Mouse (Mus musculus): ENCODE results near the gene Mmd. TPM values are rescaled to one million over a fixed set of nuclear protein-coding genes. Genes with fewer than 3 reads are reported as not detected.
A peak's percentile ranks its signal among the peaks of the same experiment; 100 is the strongest.

The Mmd gene
- polyA plus RNA-seq, 1 experiment from 2014 or later = 63.3 TPM

GRCm38 (mm10) chr11:90283601-90284000 is 34.3 kb downstream of the Mmd start:
- WGBS = 83% methylated on average over 6 of the region's 6 CpGs
- no peak overlapping the region for H3K4me3 ChIP-seq (ENCODE audit: low read depth, low read length)
- DNase-seq (ENCODE audit: low spot score) (no peak), ATAC-seq (no peak)
- H3K4me2 ChIP-seq (ENCODE audit: low read length) = no peak overlapping the region
- H3K36me3 ChIP-seq (ENCODE audit: control insufficient read depth, insufficient read depth, low read length) = no peaks in the 10 kb centered on the region
- H3K27me3 ChIP-seq (replicated peaks; ENCODE audit: control insufficient read depth, insufficient read depth, low read length) = no peaks in the 10 kb centered on the region
- H3K9me3 ChIP-seq (replicated peaks; ENCODE audit: control insufficient read depth, low read length) = no peaks in the 10 kb centered on the region
- no peaks in the 10 kb centered on the region for H3K4me1 ChIP-seq (ENCODE audit: control insufficient read depth, insufficient read depth, low read length)
- no peak overlapping the region for H3K27ac ChIP-seq (ENCODE audit: low read depth, low read length)
- no peak overlapping the region for H3K9ac ChIP-seq (ENCODE audit: low read length)

GRCm38 (mm10) chr11:90284079-90284478 is 34.8 kb downstream of the Mmd start:
- no peak for ATAC-seq
- Histone ChIP-seq H3K27me3 (replicated peaks; ENCODE audit: control insufficient read depth, insufficient read depth, low read length) (no peaks in the 10 kb centered on the region), H3K4me3 (ENCODE audit: low read depth, low read length) (no peak overlapping the region), H3K36me3 (ENCODE audit: control insufficient read depth, insufficient read depth, low read length) (no peaks in the 10 kb centered on the region), H3K27ac (ENCODE audit: low read depth, low read length) (no peak overlapping the region), H3K9me3 (replicated peaks; ENCODE audit: control insufficient read depth, low read length) (no peaks in the 10 kb centered on the region), H3K4me1 (ENCODE audit: control insufficient read depth, insufficient read depth, low read length) (no peaks in the 10 kb centered on the region), H3K9ac (ENCODE audit: low read length) (no peak overlapping the region), H3K4me2 (ENCODE audit: low read length) (no peak overlapping the region)
- 89% methylated on average over 2 of the region's 2 CpGs for WGBS
- DNase-seq (ENCODE audit: low spot score) = no peak

GRCm38 (mm10) chr11:90284623-90285022 is 35.4 kb downstream of the Mmd start:
- Histone ChIP-seq H3K36me3 (ENCODE audit: control insufficient read depth, insufficient read depth, low read length) (no peaks in the 10 kb centered on the region), H3K27me3 (replicated peaks; ENCODE audit: control insufficient read depth, insufficient read depth, low read length) (no peaks in the 10 kb centered on the region), H3K9ac (ENCODE audit: low read length) (no peak overlapping the region), H3K4me1 (ENCODE audit: control insufficient read depth, insufficient read depth, low read length) (no peaks in the 10 kb centered on the region), H3K4me2 (ENCODE audit: low read length) (no peak overlapping the region), H3K4me3 (ENCODE audit: low read depth, low read length) (no peak overlapping the region), H3K27ac (ENCODE audit: low read depth, low read length) (no peak overlapping the region), H3K9me3 (replicated peaks; ENCODE audit: control insufficient read depth, low read length) (no peaks in the 10 kb centered on the region)
- DNase-seq (ENCODE audit: low spot score) (no peak), ATAC-seq (no peak)
- WGBS = 84% methylated on average over 4 of the region's 4 CpGs

- 91% methylated on average over 6 of the region's 6 CpGs for WGBS
- Histone ChIP-seq H3K4me1 (ENCODE audit: control insufficient read depth, insufficient read depth, low read length) (no peaks in the 10 kb centered on the region), H3K27me3 (replicated peaks; ENCODE audit: control insufficient read depth, insufficient read depth, low read length) (no peaks in the 10 kb centered on the region), H3K4me2 (ENCODE audit: low read length) (no peak overlapping the region), H3K27ac (ENCODE audit: low read depth, low read length) (no peak overlapping the region), H3K36me3 (ENCODE audit: control insufficient read depth, insufficient read depth, low read length) (no peaks in the 10 kb centered on the region), H3K9me3 (replicated peaks; ENCODE audit: control insufficient read depth, low read length) (no peaks in the 10 kb centered on the region), H3K9ac (ENCODE audit: low read length) (no peak overlapping the region), H3K4me3 (ENCODE audit: low read depth, low read length) (no peak overlapping the region)
- ATAC-seq (no peak), DNase-seq (ENCODE audit: low spot score) (no peak)
Observed at GRCm38 (mm10) chr11:90286550-90287154, 37.4 kb downstream of the Mmd start.

GRCm38 (mm10) chr11:90291156-90291555 is 41.9 kb downstream of the Mmd start:
- ATAC-seq (no peak), DNase-seq (ENCODE audit: low spot score) (no peak)
- no peaks in the 10 kb centered on the region for H3K4me1 ChIP-seq (ENCODE audit: control insufficient read depth, insufficient read depth, low read length)
- no peaks in the 10 kb centered on the region for H3K9me3 ChIP-seq (replicated peaks; ENCODE audit: control insufficient read depth, low read length)
- no peak overlapping the region for H3K27ac ChIP-seq (ENCODE audit: low read depth, low read length)
- 81% methylated on average over 4 of the region's 4 CpGs for WGBS
- H3K36me3 ChIP-seq (ENCODE audit: control insufficient read depth, insufficient read depth, low read length) = no peaks in the 10 kb centered on the region
- H3K4me2 ChIP-seq (ENCODE audit: low read length) = no peak overlapping the region
- no peak overlapping the region for H3K4me3 ChIP-seq (ENCODE audit: low read depth, low read length)
- H3K27me3 ChIP-seq (replicated peaks; ENCODE audit: control insufficient read depth, insufficient read depth, low read length) = no peaks in the 10 kb centered on the region
- no peak overlapping the region for H3K9ac ChIP-seq (ENCODE audit: low read length)

- Histone ChIP-seq H3K9me3 (replicated peaks; ENCODE audit: control insufficient read depth, low read length) (no peaks in the 10 kb centered on the region), H3K4me2 (ENCODE audit: low read length) (no peak overlapping the region), H3K9ac (ENCODE audit: low read length) (no peak overlapping the region), H3K36me3 (ENCODE audit: control insufficient read depth, insufficient read depth, low read length) (no peaks in the 10 kb centered on the region), H3K27ac (ENCODE audit: low read depth, low read length) (no peak overlapping the region), H3K4me3 (ENCODE audit: low read depth, low read length) (no peak overlapping the region), H3K4me1 (ENCODE audit: control insufficient read depth, insufficient read depth, low read length) (no peaks in the 10 kb centered on the region), H3K27me3 (replicated peaks; ENCODE audit: control insufficient read depth, insufficient read depth, low read length) (no peaks in the 10 kb centered on the region)
- no peak for ATAC-seq
- DNase-seq (ENCODE audit: low spot score) = no peak
Observed at GRCm38 (mm10) chr11:90292766-90293165, 43.5 kb downstream of the Mmd start.

GRCm38 (mm10) chr11:90294622-90295021 is 45.4 kb downstream of the Mmd start:
- no peak for DNase-seq (ENCODE audit: low spot score)
- Histone ChIP-seq H3K36me3 (ENCODE audit: control insufficient read depth, insufficient read depth, low read length) (no peaks in the 10 kb centered on the region), H3K4me2 (ENCODE audit: low read length) (no peak overlapping the region), H3K27ac (ENCODE audit: low read depth, low read length) (no peak overlapping the region), H3K9me3 (replicated peaks; ENCODE audit: control insufficient read depth, low read length) (no peaks in the 10 kb centered on the region), H3K4me3 (ENCODE audit: low read depth, low read length) (no peak overlapping the region), H3K4me1 (ENCODE audit: control insufficient read depth, insufficient read depth, low read length) (no peaks in the 10 kb centered on the region), H3K27me3 (replicated peaks; ENCODE audit: control insufficient read depth, insufficient read depth, low read length) (no peaks in the 10 kb centered on the region), H3K9ac (ENCODE audit: low read length) (no peak overlapping the region)
- ATAC-seq = no peak
- 94% methylated on average over 2 of the region's 2 CpGs for WGBS

- Histone ChIP-seq H3K27me3 (replicated peaks; ENCODE audit: control insufficient read depth, insufficient read depth, low read length) (no peaks in the 10 kb centered on the region), H3K27ac (ENCODE audit: low read depth, low read length) (no peak overlapping the region), H3K36me3 (ENCODE audit: control insufficient read depth, insufficient read depth, low read length) (no peaks in the 10 kb centered on the region), H3K4me3 (ENCODE audit: low read depth, low read length) (no peak overlapping the region), H3K4me2 (ENCODE audit: low read length) (no peak overlapping the region), H3K9me3 (replicated peaks; ENCODE audit: control insufficient read depth, low read length) (no peaks in the 10 kb centered on the region), H3K4me1 (ENCODE audit: control insufficient read depth, insufficient read depth, low read length) (no peaks in the 10 kb centered on the region), H3K9ac (ENCODE audit: low read length) (no peak overlapping the region)
- WGBS = 84% methylated on average over 5 of the region's 5 CpGs
- DNase-seq (ENCODE audit: low spot score) = no peak
- ATAC-seq = no peak
Observed at GRCm38 (mm10) chr11:90306067-90306466, 56.8 kb downstream of the Mmd start.

- DNase-seq (ENCODE audit: low spot score) (peak; percentile 66), ATAC-seq (peak; percentile 40; the same call in 1 of the 2 replicates)
- H3K27me3 ChIP-seq (replicated peaks; ENCODE audit: control insufficient read depth, insufficient read depth, low read length) = no peaks in the 10 kb centered on the region
- WGBS = 58% methylated on average over 6 of the region's 6 CpGs
- no peaks in the 10 kb centered on the region for H3K36me3 ChIP-seq (ENCODE audit: control insufficient read depth, insufficient read depth, low read length)
- H3K9ac ChIP-seq (ENCODE audit: low read length) = no peak overlapping the region
- no peaks in the 10 kb centered on the region for H3K9me3 ChIP-seq (replicated peaks; ENCODE audit: control insufficient read depth, low read length)
- no peak overlapping the region for H3K4me3 ChIP-seq (ENCODE audit: low read depth, low read length)
- H3K27ac ChIP-seq (ENCODE audit: low read depth, low read length) = no peak overlapping the region
- H3K4me1 ChIP-seq (ENCODE audit: control insufficient read depth, insufficient read depth, low read length) = no peaks in the 10 kb centered on the region
- no peak overlapping the region for H3K4me2 ChIP-seq (ENCODE audit: low read length)
Observed at GRCm38 (mm10) chr11:90306993-90307392, 57.7 kb downstream of the Mmd start.
